Mouse (Mus musculus): ENCODE results near the gene Eif5b. TPM values are rescaled to one million over a fixed set of nuclear protein-coding genes. Genes with fewer than 3 reads are reported as not detected.
A peak's percentile ranks its signal among the peaks of the same experiment; 100 is the strongest.

Eif5b gene
- polyA plus RNA-seq, 1 experiment from 2014 or later = 23.6 TPM

DNA sequence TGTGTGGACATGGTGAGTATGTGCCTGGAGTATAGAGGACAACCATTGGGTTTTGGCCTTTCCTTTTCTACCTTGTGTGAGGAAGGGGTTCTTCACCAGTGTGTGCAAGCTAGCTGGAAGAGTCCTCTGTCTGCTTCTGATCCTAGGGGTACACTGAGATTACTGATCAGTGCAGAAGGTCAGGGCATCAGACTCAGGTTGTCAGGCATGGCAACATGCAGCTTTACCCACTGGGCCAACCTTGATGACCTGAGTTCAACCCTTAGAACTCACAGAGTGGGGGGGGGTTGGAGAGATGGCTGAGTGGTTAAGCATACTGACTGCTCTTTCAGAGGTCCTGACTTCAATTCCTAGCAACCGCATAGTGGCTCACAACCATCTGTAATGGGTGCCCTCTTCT lies 13.5 kb upstream of the Eif5b start:
- H3K4me1 ChIP-seq = no peaks in the 10 kb centered on the region
- H3K4me3 ChIP-seq = no peak overlapping the region
- H3K9ac ChIP-seq = no peak overlapping the region
- WGBS = 92% methylated on average over 1 of the region's 1 CpGs
- H3K27ac ChIP-seq = no peak overlapping the region
- H3K36me3 ChIP-seq (replicated peaks) = peaks cover 29% of the 10 kb centered on the region
- no peak for ATAC-seq (replicated peaks)
- H3K4me2 ChIP-seq = no peak overlapping the region
- no peaks in the 10 kb centered on the region for H3K9me3 ChIP-seq
- H3K27me3 ChIP-seq (replicated peaks) = no peaks in the 10 kb centered on the region

DNA sequence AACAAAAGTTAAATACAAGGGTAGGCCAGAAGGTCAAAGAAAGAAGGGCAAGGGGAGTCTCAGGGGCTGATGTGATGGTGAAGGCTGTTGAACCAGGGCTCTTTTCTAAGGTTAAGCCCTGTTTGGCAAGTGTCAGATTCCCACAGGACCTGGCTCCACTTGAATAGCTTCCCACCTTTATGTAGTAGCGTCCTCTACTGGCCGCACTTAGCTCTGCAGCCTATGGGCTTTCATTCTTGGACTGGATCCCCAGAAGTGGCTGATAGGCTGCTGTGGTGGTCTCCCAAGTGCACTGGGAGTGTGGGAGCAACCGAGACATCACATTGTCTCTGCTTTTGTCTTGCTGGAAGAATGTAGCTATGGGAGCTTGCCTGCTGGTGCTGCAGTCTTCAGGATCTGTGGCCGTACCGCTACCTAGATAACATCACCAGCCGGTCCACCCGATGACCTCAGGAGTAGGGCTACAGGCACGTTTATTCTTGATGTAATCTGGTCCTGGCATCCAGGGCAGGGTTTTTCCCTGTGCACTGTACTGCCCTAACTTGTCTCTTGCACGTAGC lies 12.0 kb upstream of the Eif5b start:
- no peak overlapping the region for H3K27ac ChIP-seq
- H3K9ac ChIP-seq = no peak overlapping the region
- no peaks in the 10 kb centered on the region for H3K27me3 ChIP-seq (replicated peaks)
- H3K36me3 ChIP-seq (replicated peaks) = peaks cover 40% of the 10 kb centered on the region
- no peak for ATAC-seq (replicated peaks)
- no peaks in the 10 kb centered on the region for H3K9me3 ChIP-seq
- H3K4me1 ChIP-seq = no peaks in the 10 kb centered on the region
- 82% methylated on average over 9 of the region's 9 CpGs for WGBS
- H3K4me3 ChIP-seq = no peak overlapping the region
- no peak overlapping the region for H3K4me2 ChIP-seq

DNA sequence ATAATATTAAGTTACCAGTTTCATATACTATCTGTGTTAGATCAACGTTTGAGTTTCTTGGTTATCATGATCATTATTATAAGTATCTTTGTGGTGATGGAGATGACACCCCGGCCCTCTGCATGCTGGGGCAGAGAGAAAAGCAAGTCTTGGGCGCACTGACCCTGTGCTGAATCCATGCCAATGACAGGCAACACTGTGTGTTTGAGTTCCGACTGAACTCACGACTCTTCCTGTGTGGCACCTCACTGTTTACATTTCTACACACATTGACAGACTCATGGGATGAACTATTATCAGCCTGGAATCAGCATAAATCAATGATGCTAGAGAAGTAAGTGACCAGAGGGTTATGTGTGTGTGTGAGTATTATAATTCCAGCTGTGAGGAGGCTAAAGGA lies 10.0 kb upstream of the Eif5b start:
- no peaks in the 10 kb centered on the region for H3K27me3 ChIP-seq (replicated peaks)
- H3K4me3 ChIP-seq = no peak overlapping the region
- peaks cover 54% of the 10 kb centered on the region for H3K36me3 ChIP-seq (replicated peaks)
- H3K9me3 ChIP-seq = no peaks in the 10 kb centered on the region
- H3K4me1 ChIP-seq = no peaks in the 10 kb centered on the region
- no peak overlapping the region for H3K9ac ChIP-seq
- WGBS = 94% methylated on average over 5 of the region's 5 CpGs
- ATAC-seq (replicated peaks) = no peak
- no peak overlapping the region for H3K4me2 ChIP-seq
- no peak overlapping the region for H3K27ac ChIP-seq

DNA sequence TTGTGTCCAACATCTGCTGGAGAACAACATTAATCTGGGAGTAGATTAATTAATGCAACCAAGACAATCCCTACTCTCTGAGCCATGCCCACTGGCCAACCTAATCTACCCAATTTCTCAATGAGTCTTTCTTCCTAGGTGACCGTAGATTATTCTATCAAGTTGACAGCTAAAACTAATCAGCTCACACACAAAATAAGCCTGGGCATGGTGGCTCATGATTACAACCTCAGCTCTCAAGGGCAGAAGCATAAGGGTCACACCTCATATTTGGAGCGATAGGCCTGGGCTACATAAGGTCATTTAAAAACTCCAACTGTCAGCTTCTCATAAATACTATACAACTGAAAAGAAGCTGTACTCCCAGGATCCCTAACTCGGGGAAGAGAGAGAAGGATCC lies 1.6 kb upstream of the Eif5b start:
- no peak for ATAC-seq (replicated peaks)
- Histone ChIP-seq H3K36me3 (replicated peaks) (peaks cover 30% of the 10 kb centered on the region), H3K9ac (peak overlapping the region; percentile 72), H3K4me2 (peak overlapping the region; percentile 73), H3K4me3 (peak overlapping the region; percentile 71), H3K9me3 (no peaks in the 10 kb centered on the region), H3K4me1 (peaks cover 26% of the 10 kb centered on the region), H3K27me3 (replicated peaks) (no peaks in the 10 kb centered on the region), H3K27ac (peak overlapping the region; percentile 94; the same call in 1 of the 2 replicates)
- WGBS = 39% methylated on average over 3 of the region's 3 CpGs

DNA sequence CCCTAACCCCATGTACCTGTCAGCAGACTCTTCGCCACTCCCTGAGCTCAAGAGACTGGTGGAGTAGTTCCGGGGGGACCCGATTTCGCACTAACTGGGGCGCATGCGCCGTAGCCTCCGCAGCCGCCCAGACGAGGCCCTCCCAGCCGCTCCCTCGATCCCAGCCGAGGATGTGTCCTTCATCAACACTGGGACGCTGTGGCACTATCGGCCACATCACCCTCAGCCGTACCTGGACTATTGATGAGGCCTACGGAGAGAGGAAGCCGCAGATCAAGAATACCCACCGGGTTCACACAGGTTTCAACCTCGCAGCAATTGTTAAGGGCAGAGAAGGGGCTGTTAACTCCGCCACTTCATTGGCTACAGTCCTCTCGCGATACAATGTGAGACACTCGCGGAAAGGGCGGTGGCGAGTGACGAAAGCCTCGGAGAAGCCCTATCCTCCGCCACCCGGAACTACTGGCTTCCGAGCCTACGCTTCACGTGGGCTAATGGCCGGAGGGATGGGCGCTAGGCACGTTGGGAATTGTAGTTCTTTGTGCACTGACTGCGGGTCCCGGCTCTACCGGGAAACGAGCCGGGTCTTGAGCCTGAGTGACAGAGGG lies 829 bp upstream of the Eif5b start:
- peak overlapping the region; percentile 81 for H3K9ac ChIP-seq
- H3K27ac ChIP-seq = peak overlapping the region; percentile 94
- WGBS = under 1% methylated on average over 42 of the region's 42 CpGs
- peak overlapping the region; percentile 71 for H3K4me3 ChIP-seq
- H3K4me2 ChIP-seq = peak overlapping the region; percentile 81
- ATAC-seq (replicated peaks) = peak; percentile 97
- peaks cover 25% of the 10 kb centered on the region; the same call in 1 of the 2 replicates for H3K36me3 ChIP-seq (replicated peaks)
- H3K27me3 ChIP-seq (replicated peaks) = no peaks in the 10 kb centered on the region
- H3K4me1 ChIP-seq = peaks cover 26% of the 10 kb centered on the region
- no peaks in the 10 kb centered on the region for H3K9me3 ChIP-seq

DNA sequence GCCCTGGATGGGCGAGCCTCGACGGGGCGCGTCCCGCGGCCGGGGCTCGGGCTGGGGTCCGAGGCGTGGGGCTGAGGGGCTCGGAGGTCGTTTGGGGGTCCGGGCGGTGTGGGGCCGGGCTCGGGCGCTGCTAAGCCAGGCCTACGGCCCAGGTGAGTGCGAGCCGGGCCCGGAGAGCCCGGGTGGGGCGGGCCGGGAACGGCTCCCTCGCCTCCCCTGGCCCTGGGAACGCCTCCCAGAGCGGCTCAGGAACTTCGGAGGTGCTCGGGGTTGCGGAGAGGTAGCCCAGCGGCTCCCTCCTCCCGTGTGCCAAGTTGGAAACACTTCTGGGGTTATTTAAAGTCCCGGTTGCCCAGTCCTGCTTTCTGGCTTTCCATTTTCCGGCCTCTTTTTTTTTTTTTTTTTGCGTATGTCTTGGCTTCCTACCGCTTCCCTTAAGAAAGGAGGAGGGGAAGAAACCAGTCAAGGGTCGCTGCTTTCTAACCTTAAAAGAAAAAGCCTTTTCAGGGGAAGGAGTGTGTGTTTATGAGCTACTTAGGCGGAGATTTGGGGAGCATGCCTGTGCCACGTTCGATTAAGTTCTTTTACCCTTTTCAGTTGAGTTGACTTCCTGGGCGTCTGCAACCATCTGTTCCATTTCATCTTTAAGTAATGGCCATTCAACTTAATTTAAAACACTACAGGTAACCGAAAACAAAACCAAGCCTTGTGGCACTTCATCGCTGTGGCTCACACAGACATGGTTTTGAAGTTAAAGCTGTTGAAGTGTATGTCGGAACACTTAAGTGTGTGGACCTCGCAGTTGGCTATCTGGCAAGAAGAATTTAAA lies 775 bp downstream of the Eif5b start:
- Histone ChIP-seq H3K4me1 (peaks cover 26% of the 10 kb centered on the region), H3K9ac (peak overlapping the region; percentile 81), H3K4me3 (peak overlapping the region; percentile 71), H3K36me3 (replicated peaks) (peaks cover 13% of the 10 kb centered on the region; the same call in 1 of the 2 replicates), H3K27ac (peak overlapping the region; percentile 94), H3K27me3 (replicated peaks) (no peaks in the 10 kb centered on the region), H3K9me3 (no peaks in the 10 kb centered on the region), H3K4me2 (peak overlapping the region; percentile 81)
- WGBS = 3% methylated on average over 47 of the region's 47 CpGs
- ATAC-seq (replicated peaks) = peak; percentile 5; the same call in 1 of the 2 replicates

DNA sequence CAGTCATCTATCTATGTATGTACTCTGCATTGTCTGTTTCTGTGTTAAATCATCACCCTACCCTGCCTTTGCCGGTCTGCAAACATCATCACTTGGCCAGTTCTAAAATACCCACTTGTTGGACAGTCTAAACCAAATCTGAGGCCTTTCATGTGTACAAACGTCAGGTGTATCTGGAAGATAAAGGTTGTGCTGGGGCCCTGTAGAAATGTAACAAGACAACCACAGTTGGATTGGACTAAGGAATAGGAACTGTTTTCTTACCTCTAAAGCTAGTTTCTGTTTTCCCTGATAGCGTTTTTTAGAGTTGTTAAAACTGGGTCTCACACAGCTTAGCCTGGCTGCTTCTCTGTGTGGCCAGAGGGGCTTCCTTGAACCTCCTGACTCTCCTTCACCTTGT lies 1.7 kb downstream of the Eif5b start:
- peaks cover 4% of the 10 kb centered on the region; the same call in 1 of the 2 replicates for H3K36me3 ChIP-seq (replicated peaks)
- WGBS = 81% methylated on average over 3 of the region's 3 CpGs
- no peaks in the 10 kb centered on the region for H3K9me3 ChIP-seq
- H3K27ac ChIP-seq = no peak overlapping the region
- H3K4me2 ChIP-seq = 0 out of 2 replicates have a peak overlapping the region, but pooled peaks have one; percentile 81
- H3K27me3 ChIP-seq (replicated peaks) = no peaks in the 10 kb centered on the region
- H3K4me3 ChIP-seq = no peak overlapping the region
- H3K9ac ChIP-seq = no peak overlapping the region
- ATAC-seq (replicated peaks) = no peak
- peaks cover 26% of the 10 kb centered on the region for H3K4me1 ChIP-seq

DNA sequence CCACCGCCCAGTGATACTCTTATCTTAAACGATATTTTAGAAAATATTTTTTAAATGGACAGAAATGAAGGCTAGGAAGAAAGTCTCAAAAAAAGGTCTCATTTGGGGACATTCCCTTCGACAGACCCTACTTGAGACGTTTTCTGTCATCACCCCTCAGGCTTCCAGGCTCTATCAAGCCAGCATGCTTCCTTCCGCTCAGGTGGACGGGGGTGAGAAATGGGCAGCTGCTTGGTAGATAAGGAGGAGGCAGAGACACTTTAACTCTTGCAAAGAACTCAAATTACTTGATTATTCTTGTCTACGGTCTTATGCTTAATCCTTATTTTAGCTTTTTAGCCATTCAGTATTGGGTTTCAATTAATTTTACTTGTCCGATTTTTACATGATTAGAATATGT lies 3.0 kb downstream of the Eif5b start:
- Histone ChIP-seq H3K36me3 (replicated peaks) (no peaks in the 10 kb centered on the region), H3K4me1 (peaks cover 21% of the 10 kb centered on the region), H3K27me3 (replicated peaks) (no peaks in the 10 kb centered on the region), H3K4me2 (no peak overlapping the region), H3K27ac (no peak overlapping the region), H3K4me3 (no peak overlapping the region), H3K9ac (no peak overlapping the region), H3K9me3 (no peaks in the 10 kb centered on the region)
- WGBS = 96% methylated on average over 8 of the region's 8 CpGs
- no peak for ATAC-seq (replicated peaks)

DNA sequence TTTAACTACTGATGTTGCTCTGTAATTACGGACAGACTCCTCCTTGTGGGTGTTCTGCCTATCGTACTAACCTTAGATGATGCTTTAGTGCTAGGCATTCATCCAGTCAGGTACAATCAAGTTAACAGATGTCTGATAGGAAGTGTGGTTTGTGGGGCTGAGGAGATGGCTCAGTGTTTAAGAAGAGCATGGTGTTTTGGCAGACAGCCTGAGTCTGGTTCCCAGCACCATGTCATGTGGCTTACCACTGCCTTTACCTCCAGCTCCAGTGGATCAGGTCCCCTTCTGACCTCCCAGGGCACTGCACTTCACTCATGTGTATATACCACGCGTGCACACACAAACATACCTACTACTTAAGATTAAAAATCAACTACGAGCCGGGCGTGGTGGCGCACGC lies 4.1 kb downstream of the Eif5b start:
- H3K4me1 ChIP-seq = peaks cover 15% of the 10 kb centered on the region
- H3K27ac ChIP-seq = no peak overlapping the region
- no peak overlapping the region for H3K4me3 ChIP-seq
- no peak overlapping the region for H3K9ac ChIP-seq
- H3K36me3 ChIP-seq (replicated peaks) = no peaks in the 10 kb centered on the region
- H3K27me3 ChIP-seq (replicated peaks) = no peaks in the 10 kb centered on the region
- H3K9me3 ChIP-seq = no peaks in the 10 kb centered on the region
- H3K4me2 ChIP-seq = no peak overlapping the region
- ATAC-seq (replicated peaks) = no peak
- whole genome bisulfite sequencing = 95% methylated on average over 9 of the region's 9 CpGs

DNA sequence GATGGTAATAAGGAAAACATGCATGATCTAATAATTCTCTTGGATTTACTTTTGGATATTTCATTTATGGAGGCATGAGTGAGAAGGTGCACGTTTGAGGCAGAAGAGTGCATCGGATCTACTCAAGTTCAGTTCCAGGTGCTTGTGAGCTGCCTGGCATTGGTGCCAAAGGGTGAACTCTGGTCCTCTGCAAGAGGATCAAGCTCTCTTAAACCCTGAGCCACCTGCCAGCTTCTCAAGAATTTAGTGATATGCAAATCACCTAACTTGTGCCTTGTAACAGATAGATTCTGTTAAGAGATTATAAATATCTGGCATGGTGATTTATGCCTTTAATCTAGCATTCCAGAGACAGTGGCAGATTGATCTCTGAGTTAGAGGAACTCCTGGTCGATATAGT lies 5.2 kb downstream of the Eif5b start:
- no peak for ATAC-seq (replicated peaks)
- Histone ChIP-seq H3K4me2 (no peak overlapping the region), H3K27ac (no peak overlapping the region), H3K36me3 (replicated peaks) (no peaks in the 10 kb centered on the region), H3K4me1 (peaks cover 15% of the 10 kb centered on the region), H3K9me3 (no peaks in the 10 kb centered on the region), H3K9ac (no peak overlapping the region), H3K27me3 (replicated peaks) (no peaks in the 10 kb centered on the region), H3K4me3 (no peak overlapping the region)
- WGBS = 86% methylated on average over 3 of the region's 3 CpGs

DNA sequence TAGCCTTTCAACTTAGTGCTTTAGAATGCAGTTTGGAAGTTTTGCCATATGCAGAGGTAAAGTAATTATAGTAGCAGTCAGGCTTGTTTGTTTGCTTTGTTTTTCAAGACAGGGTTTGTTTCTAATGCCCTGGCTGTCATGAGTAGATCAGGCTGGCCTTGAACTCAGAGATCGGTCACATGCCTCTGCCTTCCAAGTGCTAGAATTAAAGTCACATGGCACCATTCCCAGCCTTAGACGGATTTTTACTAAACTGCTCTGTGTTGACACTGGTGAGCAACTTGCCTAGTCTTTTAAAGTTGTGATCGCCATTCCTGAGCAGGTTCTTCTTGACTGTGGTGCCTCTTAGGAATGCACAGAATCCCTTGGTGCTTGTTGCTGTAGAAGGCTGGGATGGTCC lies 8.9 kb downstream of the Eif5b start:
- 74% methylated on average over 3 of the region's 3 CpGs for WGBS
- no peaks in the 10 kb centered on the region for H3K9me3 ChIP-seq
- no peaks in the 10 kb centered on the region for H3K27me3 ChIP-seq (replicated peaks)
- H3K4me3 ChIP-seq = no peak overlapping the region
- no peak overlapping the region for H3K9ac ChIP-seq
- H3K4me2 ChIP-seq = no peak overlapping the region
- H3K36me3 ChIP-seq (replicated peaks) = no peaks in the 10 kb centered on the region
- ATAC-seq (replicated peaks) = no peak
- H3K4me1 ChIP-seq = no peaks in the 10 kb centered on the region
- H3K27ac ChIP-seq = no peak overlapping the region

DNA sequence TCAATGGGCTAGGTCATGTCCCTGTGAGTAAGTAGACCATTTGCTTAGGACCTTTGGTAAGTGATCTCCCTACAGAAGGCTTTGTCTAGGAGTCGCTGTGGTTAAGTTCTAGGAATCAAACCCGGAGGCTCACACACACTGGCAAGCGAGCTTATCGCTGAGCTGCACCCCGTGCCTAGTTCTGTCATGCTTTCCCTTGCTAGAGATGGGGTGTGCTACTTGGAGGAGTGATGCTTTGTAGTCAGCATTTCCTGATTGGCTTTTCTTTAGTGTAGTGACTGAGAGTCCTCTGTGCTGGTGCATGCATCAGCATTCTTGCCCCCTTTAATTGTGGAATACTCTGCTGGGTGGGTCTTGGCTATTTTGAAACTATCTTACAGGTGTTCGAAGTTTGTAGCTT lies 13.8 kb downstream of the Eif5b start:
- WGBS = 81% methylated on average over 6 of the region's 6 CpGs
- H3K36me3 ChIP-seq (replicated peaks) = no peaks in the 10 kb centered on the region
- H3K27ac ChIP-seq = no peak overlapping the region
- no peak overlapping the region for H3K4me3 ChIP-seq
- ATAC-seq (replicated peaks) = no peak
- H3K9me3 ChIP-seq = no peaks in the 10 kb centered on the region
- no peak overlapping the region for H3K9ac ChIP-seq
- no peaks in the 10 kb centered on the region for H3K27me3 ChIP-seq (replicated peaks)
- no peaks in the 10 kb centered on the region for H3K4me1 ChIP-seq
- no peak overlapping the region for H3K4me2 ChIP-seq
